Mouse (Mus musculus): ENCODE measurements around the gene Pqbp1. TPM values are rescaled to one million over a fixed set of nuclear protein-coding genes. Genes with fewer than 3 reads are reported as not detected.

Gene Pqbp1
- polyA plus RNA-seq (2012; rRNA removed): 36.0 and 38.7 TPM in 2 replicates

DNA sequence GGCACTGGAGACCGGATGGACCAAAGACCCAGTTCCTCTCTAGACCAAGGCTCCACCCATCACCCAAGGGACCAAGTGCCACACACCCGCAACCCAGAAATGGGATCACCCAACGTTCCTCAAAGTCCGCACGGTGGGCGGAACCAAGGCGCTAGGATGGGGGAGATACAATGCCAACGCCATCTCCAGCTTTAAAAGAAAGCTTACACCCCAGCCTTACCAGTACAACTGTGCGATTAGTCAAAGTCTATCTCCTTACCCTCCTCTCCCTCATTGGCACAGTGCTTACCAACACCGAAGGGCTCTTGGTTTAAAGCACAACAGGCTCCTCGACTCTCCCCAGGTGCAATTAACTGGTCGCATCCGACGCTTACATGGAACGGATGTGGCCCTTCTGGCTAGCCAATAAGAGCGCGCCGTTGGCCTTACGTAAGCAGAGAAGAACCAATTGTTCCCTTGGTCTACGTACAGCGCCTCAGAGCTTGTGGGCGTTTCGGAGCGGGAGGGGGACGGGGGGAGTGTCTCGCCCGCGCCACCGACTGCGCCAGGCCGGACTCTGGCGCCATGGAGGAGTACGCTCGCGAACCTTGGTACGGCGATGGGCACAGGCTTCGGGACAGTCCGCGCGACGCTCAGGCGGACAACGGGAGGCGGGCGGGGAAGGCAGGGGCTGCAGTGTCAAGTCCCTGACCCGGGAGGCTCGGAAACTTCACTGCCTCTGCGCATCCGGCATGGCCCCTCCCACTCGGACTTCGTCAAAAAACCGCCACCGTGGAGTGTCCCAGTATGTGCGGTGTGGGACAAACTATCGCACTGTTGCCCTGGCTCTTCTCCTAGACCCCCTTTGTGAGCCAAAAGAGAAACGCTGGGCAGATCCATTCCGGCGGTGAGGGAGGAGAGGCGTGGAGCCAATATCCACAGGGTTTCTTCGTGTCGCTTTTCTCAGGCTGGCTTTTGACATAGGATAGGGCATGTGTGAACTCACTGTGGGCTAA is at the start of gene Pqbp1, which contains the start of gene Timm17b:
TSS of gene Pqbp1 (minus strand) at position 390 of the 995 bp plus-strand sequence.
TSS of gene Timm17b (plus strand) at position 478 of the 995 bp plus-strand sequence.

DNA sequence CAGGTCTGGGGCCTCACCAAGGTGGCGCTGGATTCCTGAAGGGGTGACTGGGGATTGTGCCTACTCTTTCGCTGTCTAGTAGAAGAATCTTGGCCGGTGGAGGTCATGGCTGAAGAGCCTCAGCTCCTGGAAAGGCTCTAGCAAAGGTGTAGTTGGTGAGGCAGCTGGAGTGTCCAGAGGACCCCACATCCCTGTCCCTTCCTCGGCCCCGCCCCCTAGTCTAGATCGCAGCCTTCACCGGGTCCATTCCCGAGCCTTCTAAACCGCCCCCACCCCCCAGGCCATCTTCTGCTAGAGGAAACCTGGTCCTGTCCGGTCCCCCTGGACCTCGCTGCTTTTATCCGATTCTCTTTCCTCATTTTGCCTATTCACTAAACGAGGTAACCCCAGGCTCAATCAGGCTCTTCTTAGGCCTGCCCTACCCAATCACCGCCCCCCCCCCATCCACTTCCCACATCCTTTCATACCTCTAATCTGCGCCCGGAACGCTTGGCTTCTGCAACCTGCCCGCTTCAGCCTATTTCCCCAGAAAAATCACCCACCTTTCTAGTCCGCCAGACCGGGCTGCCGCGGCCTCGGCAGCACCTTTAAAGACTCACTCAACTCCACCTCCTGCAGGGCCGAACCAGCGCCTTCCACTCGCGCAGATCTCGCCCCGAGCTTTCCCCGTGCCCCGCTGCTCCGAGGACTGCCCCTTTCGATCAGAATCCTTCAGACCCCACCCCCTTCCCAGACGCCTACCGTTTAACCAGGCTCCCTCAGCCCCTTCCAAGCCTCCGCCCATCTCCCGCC is 48.2 kb upstream of the Pqbp1 start, which contains the start of gene Hdac6:
TSS of gene Hdac6 (minus strand) at position 782 of the 792 bp plus-strand sequence.

GRCm38 (mm10) chrX:7928270-7928790 is 29.3 kb upstream of the Pqbp1 start, which contains the start of gene Eras:
Gene Eras (minus strand): TSS chrX:7928607.

GRCm38 (mm10) chrX:7919601-7920383 is 20.7 kb upstream of the Pqbp1 start, which contains the start of gene Pcsk1n:
Gene Pcsk1n (plus strand): TSS chrX:7919822.

GRCm38 (mm10) chrX:7909242-7909641 is 10.2 kb upstream of the Pqbp1 start, which contains the start of gene Gm10490:
Gene Gm10490 (plus strand): TSS chrX:7909542.

GRCm38 (mm10) chrX:7907735-7908134 is 8.7 kb upstream of the Pqbp1 start, which contains the start of gene Gm10491:
Gene Gm10491 (minus strand): TSS chrX:7907835.

DNA sequence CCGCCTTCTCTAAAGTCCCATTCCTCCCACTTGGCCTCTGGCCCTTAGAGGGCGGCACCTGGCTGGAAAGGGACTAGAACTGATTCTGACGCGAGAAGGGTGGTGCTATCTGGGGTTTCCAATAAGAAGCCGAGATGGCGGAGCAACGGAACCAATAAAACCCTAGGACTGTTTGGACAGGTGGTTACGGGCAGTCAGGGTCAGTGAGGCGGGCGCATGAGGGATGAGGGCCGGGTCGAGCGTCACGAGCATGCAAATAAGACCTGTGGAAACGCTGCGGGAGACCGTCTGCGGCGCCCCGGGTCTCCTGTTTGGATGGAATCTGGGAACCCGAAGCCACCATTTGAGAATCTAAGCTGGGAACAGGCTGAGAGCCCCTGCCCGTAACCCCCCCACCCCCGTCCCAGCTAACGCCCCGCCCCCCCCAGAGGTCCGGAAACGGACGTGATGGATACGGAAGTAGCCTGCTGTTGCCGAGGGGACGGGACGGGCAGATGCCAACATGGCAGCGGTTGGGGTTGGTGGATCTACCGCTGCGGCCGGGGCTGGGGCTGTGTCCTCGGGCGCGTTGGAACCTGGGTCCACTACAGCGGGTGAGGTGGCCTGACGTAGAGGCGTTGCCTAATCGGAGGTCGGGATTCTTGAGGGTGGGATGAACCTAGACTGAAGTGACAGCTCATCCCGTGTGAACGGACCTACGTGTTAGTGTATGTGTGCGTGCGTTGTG is 15.1 kb downstream of the Pqbp1 start, which contains the start of gene Slc35a2:
TSS of gene Slc35a2 (plus strand) at position 188 of the 727 bp plus-strand sequence.

DNA sequence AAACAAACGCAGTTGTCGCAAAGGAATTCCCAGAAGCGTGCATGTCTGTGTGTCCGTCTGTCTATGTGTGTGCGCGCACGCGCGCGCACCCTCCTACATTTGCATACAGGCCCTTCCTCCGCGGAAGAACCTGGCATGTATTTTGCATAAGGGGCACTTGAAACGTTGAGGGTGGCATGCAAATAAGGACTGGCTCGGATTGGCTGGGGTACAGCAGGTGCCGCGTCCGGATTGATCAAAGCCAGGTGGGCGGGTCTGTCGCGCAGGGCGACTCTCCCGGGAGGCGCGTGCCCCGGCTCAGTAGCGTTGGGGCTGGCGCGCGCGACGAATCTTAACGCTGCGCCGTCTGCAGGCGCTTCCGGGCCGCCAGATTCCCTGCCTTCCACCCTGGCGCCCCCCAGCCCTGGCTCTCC is 21.1 kb downstream of the Pqbp1 start, which contains the start of gene Pim2:
TSS of gene Pim2 (plus strand) at position 256 of the 413 bp plus-strand sequence.

Other genes with a start within 250 kb of the Pqbp1 start
- gene Prickle3, start 242.0 kb downstream of the Pqbp1 start, polyA plus RNA-seq (2012; rRNA removed): 2.9 and 3.9 TPM in 2 replicates
- 37.9 and 40.3 TPM in 2 replicates for gene Plp2, start 227.9 kb downstream of the Pqbp1 start, polyA plus RNA-seq (2012; rRNA removed)
- 0.44 and 0.87 TPM in 2 replicates for gene Magix, start 218.0 kb downstream of the Pqbp1 start, polyA plus RNA-seq (2012; rRNA removed)
- gene Gpkow, start 202.1 kb downstream of the Pqbp1 start, polyA plus RNA-seq (2012; rRNA removed): 6.4 and 6.9 TPM in 2 replicates
- gene Wdr45, start 184.9 kb downstream of the Pqbp1 start, polyA plus RNA-seq (2012; rRNA removed): 19.9 and 21.9 TPM in 2 replicates
- 0.05 TPM in 1 of 2 replicates, not detected in the other for gene Gm45208, start 177.0 kb downstream of the Pqbp1 start, polyA plus RNA-seq (2012; rRNA removed)
- gene Praf2, start 170.8 kb downstream of the Pqbp1 start, polyA plus RNA-seq (2012; rRNA removed): 3.3 and 4.0 TPM in 2 replicates
- gene Ccdc120, start 148.4 kb downstream of the Pqbp1 start, polyA plus RNA-seq (2012; rRNA removed): 2.8 and 3.8 TPM in 2 replicates
- gene Tfe3, start 136.7 kb downstream of the Pqbp1 start, polyA plus RNA-seq (2012; rRNA removed): 5.0 and 5.3 TPM in 2 replicates
- 24.9 and 29.9 TPM in 2 replicates for gene Gripap1, start 109.5 kb downstream of the Pqbp1 start, polyA plus RNA-seq (2012; rRNA removed)
- gene Kcnd1, start 77.0 kb downstream of the Pqbp1 start, polyA plus RNA-seq (2012; rRNA removed): 0.28 and 0.29 TPM in 2 replicates
- 24.6 and 26.4 TPM in 2 replicates for gene Otud5, start 57.9 kb downstream of the Pqbp1 start, polyA plus RNA-seq (2012; rRNA removed)
- 2.5 and 2.7 TPM in 2 replicates for gene Pim2, start 21.0 kb downstream of the Pqbp1 start, polyA plus RNA-seq (2012; rRNA removed)
- gene Slc35a2, start 15.2 kb downstream of the Pqbp1 start, polyA plus RNA-seq (2012; rRNA removed): 14.2 and 16.2 TPM in 2 replicates
- 22.3 and 23.0 TPM in 2 replicates for gene Timm17b, start 88 bp upstream of the Pqbp1 start, polyA plus RNA-seq (2012; rRNA removed)
- gene Gm10491, start 8.6 kb upstream of the Pqbp1 start, polyA plus RNA-seq (2012; rRNA removed): not detected in 2 replicates
- gene Gm10490, start 10.3 kb upstream of the Pqbp1 start, polyA plus RNA-seq (2012; rRNA removed): not detected in 2 replicates
- gene Pcsk1n, start 20.6 kb upstream of the Pqbp1 start, polyA plus RNA-seq (2012; rRNA removed): 0.01 TPM in 2 replicates
- not detected in 2 replicates for gene Eras, start 29.3 kb upstream of the Pqbp1 start, polyA plus RNA-seq (2012; rRNA removed)
- 15.8 and 17.9 TPM in 2 replicates for gene Hdac6, start 48.6 kb upstream of the Pqbp1 start, polyA plus RNA-seq (2012; rRNA removed)
- gene Gata1, start 78.8 kb upstream of the Pqbp1 start, polyA plus RNA-seq (2012; rRNA removed): 46.9 and 48.4 TPM in 2 replicates
- 0.67 and 1.2 TPM in 2 replicates for gene Glod5, start 119.2 kb upstream of the Pqbp1 start, polyA plus RNA-seq (2012; rRNA removed)
- gene Suv39h1, start 175.5 kb upstream of the Pqbp1 start, polyA plus RNA-seq (2012; rRNA removed): 15.2 and 16.4 TPM in 2 replicates
- gene Was, start 191.2 kb upstream of the Pqbp1 start, polyA plus RNA-seq (2012; rRNA removed): 11.4 and 12.1 TPM in 2 replicates
- gene Wdr13, start 233.6 kb upstream of the Pqbp1 start, polyA plus RNA-seq (2012; rRNA removed): 18.9 and 22.6 TPM in 2 replicates
- gene Rbm3, start 246.6 kb upstream of the Pqbp1 start, polyA plus RNA-seq (2012; rRNA removed): 156 and 159 TPM in 2 replicates